Mouse (Mus musculus) monocyte, adult 2 months (primary cell): ENCODE results near the gene Chd5.

ENCODE experiments used
- DNase-seq, 2 experiments: peaks; one replicate each; pipeline ENCODE4 v3.0.0; 2022; ENCODE audit warnings: low spot score in 2 of 2, low read depth in 1 of 2

Chd5 gene

GRCm38 (mm10) chr4:152428259-152428658, 89.8 kb downstream of the Chd5 start:
- no peak for DNase-seq

DNA sequence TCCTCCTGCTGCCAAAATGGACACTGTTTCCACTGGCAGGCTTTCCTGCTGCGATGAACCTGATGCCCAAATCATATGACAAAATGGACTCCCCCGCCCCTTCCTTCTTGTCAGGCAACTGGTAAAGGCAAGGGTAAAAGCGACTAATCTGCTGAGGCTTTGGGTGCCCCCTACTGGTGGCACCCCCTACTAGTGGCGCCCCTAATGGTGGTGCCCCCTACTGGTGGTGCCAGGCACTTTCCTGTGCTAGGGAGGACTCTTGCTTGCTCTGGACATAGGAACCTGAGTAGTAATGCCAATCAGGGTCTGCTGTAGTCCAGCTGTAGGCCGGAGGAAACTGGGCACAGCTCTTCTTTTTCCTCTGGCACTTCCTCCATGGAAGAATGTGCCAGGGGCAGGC, 93.9 kb downstream of the Chd5 start:
- no peak for DNase-seq

DNA sequence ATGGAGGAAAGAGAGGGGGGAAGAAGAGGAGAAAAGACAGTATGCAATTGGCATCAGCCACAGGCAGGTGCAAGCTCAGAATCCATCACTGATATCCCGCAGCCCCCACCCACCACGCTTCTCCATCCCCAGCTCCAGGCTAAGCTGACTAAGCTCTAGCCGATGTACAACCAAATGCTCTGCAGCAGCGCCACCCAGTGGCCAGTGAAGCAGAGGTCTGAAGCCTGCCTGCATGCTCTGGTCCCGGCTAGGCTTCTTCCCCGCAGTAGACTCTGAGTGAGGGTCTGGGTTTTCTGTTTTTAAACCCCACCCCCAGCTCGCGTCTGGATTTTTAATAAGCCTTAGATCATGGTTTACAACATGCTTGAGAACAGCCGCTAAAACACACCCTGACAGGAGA, 96.4 kb downstream of the Chd5 start:
- DNase-seq = peak in 1 of 2 experiments; percentile 34

- no peak for DNase-seq
Observed at GRCm38 (mm10) chr4:152435255-152435654, 96.8 kb downstream of the Chd5 start.
